Mouse (Mus musculus) brain, adult 2 months (tissue): ENCODE measurements around the gene Urm1.
"Not testable (repeated sequence)": the region's sequence is repeated elsewhere in the genome, so short reads cannot be mapped to it uniquely, and the experiment has no call there.

Experiments
- DNase-seq: peaks from one replicate; pipeline ENCODE4 v3.0.0; 2011; ENCODE audit warnings: low read depth, low spot score

Gene Urm1

DNA sequence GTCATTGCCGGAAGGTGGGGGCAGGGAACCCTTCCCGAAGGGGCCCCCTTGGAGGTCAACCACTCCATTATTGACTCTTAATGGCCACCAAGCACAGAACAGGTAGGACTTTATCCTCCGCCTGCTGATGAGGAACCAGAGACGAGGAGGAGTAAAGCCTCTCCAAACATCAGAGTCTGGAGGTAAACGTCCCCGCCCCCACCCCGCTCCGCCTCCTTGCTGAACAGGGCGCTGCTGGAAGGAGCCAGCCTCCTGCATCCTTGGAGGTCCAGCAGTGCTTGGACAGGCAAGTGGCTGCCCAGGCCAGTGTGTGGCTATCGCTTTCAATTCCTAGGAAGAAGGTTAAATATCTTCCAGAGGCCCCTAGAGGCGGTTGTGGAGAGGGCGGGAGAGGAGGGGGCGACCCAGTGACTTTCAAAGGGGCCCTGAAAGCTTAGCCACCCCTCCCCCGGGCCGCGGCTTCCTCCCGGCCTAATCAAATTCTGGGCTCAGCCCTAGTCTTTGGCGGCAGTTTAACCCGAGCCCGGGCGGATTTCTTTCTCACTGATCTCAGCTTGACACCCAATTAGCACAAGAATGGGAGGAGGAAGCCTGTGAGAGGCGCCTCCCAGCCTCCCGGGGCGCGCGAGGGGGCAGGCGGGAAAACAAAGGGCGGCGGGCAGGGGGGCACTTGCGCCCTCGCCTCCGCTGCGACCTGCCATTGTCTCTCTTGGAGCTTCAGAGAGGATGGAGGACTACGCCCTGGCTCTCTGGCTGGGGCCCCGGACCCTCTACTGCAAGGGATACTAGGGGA, at the start of gene Urm1:
TSS of gene Urm1 (plus strand) at position 51 of the 793 bp plus-strand sequence.
- peak; percentile 83 for DNase-seq

DNA sequence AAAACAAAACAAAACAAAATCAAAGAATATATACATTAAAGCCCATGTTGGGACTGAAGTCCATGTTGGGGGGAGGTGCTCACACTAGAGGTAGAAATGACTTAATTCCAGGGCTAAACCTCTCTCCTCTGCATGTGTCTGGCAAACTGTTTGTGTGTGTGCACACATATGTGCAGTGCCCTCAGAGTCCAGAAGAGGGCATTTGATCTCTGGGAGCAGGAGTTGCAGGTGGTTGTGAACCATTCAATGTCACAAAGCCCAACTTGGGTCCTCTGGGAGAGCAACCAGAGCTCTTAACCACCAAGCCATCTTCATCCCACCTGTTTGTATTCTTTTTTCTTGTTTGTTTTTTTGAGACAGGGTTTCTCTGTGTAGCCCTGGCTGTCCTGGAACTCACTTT, 49.7 kb upstream of the Urm1 start:
- no peak for DNase-seq

DNA sequence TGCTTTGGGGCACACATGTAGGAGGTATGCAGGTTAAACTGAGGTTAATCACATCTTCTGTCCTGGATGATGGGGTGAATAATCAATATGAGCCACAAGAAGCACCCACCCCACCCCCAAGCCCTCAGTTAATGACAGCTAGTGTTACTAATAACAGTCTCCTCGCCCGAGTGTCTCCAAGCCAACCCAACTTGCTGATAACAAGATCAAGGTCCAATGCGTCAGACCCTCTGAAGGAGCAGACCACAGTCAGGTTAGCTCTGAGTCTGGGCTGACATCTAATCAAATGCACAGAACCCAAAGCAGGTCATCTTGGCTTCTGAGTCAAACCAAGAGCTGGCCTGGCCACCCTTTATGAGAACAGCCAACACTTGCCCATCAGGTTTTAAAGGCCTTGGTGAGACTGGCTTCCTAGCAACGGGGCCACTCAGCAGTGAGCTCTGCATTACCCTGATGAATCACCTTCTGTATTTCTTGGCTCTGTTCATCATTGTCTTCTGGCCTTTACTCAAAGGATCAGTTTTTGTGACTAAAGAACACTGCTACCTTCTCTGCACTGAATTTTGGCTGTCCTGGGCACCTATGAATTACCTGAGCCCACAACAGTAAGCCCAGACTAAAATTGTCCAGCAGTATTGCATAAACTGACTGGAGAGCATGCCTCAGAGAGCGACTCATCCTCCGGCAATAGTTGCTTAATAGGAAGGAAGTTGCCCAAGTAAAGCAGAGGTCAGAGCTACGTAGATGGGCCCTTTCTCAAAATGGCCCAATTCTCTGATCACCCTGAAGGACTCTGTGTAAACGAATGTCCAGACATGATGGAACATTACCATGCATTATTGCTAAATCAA, 48.0 kb upstream of the Urm1 start:
- DNase-seq, result peak; percentile 8

DNA sequence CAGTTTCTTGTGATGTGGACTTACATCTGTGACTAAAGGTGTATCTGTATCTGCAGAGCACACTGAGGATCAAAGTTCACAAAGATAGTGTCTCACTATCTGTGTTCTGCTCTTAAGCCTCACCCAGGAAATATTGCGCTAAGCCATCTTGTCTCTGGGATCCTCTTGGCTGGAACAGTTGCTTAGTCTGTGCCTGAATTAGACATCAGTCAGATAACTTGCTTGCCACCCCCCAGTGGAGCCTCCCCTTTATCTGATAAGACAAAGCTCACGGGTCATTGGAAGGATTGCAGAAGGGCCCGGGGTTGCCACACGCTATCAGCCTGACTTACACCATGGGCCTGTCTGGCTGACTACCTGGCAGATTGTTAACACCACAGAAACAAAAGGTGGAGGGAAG, 46.6 kb upstream of the Urm1 start:
- no peak for DNase-seq

DNA sequence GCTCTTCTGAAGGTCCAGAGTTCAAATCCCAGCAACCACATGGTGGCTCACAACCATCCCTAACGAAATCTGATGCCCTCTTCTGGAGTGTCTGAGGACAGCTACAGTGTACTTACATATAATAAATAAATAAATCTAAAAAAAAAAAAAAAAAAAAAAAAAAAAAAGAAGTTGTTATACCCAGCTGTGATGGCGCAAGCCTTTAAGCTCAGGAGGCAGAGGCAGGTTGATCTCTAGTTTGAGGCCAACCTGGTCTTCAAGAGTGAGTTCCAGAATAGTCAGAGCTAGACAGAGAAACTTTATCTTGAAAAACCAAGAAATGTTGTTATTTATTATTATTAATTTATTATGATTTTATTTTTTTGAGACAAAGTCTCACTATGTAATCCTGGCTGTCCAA, 38.6 kb upstream of the Urm1 start:
- not testable (repeated sequence) for DNase-seq

DNA sequence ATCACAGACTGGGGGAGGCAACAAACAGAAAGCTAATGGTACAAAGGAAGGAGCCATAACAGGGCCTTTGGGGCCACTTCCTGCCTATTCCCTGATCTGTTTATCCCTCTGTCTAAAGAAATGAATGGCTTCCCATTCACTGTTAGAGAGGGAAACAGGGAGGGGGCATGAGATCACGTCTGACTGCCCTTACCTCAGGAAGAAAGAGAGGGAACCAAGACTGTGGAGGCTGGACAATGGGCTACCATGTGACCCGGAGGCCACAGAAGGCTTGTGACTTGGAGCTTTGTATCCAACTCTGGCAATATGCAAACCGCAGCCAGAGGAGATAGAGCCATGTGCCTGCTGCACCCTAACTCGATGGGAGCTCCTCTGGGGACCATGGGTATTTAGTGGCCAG, 35.6 kb upstream of the Urm1 start:
- peak; percentile 70 for DNase-seq

DNA sequence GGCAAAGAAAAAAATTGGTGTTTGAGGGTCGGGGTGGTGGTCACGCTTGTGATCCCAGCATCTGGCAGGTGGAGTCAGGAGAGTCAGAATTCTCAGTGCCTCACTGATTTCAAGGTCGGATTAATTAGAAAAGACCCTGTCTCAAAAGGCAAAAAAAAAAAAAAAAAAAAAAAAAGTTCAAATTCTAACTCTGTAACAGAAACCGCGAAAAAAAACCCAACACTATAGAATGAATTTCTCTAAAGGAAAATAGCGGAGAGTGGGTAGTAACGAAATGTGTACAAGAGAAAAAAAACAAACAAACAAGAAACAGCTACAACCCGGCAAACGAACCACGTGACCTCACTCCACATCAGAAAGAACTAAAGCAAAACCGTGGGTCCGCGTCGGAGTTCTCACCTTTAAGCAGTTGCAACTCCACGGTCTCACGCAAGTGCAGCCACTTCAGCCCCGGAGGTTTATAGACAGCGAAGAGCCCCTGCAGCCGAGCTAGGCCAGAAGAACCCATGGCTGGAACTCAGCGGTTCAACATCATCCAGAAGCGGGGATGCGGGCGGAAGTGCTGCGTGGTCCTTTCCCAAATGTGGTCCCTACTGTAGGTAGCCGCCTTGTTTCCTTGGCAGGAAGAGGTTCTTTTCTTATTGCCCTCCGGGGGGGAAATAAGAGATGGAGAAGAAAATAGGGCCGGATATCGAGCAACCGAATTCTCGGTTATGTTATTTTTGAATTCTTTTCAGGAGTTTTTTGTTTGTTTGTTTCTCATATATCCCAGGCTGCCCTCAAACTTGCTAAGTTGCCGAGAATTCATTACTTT, 32.6 kb upstream of the Urm1 start, which contains the start of gene Coq4:
TSS of gene Coq4 (plus strand) at position 390 of the 814 bp plus-strand sequence.
- DNase-seq, result peak; percentile 98

DNA sequence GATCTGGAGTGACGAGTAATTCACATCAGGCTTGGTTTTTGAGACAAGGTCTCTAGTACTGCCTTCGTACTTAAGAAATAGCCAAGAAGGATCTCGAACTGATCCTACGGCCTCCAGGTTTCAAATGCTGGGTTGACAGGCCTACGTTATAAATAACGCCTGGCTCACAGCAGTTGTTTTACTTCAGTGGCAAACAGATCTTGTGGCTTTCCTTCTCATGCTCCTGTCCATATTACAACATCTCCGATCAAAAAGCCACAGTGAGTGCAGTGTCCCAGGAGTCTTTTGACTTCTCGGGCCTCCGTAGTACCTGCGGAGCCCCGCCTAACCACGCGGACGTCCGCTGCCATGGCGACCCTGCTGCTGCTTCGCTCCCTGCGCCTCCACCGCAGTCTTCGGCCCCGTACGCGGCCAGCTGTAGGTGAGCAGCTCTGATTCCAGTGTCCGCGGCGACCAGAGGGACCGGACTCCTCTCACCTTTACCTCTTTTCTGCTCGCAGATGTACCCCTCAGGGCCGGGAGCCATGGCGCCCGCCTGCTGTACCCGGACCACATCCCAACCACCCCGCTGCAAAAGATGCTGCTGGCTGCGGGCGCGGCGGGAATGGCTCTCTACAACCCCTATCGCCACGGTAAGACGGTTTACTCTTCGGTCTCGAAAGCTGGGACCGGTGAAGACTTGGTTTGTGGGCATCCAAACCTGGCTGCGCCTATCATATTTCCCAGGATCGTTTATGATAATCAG, 31.8 kb upstream of the Urm1 start, which contains the start of gene Trub2:
TSS of gene Trub2 (minus strand) at position 566 of the 745 bp plus-strand sequence.
- peak; percentile 94 for DNase-seq

DNA sequence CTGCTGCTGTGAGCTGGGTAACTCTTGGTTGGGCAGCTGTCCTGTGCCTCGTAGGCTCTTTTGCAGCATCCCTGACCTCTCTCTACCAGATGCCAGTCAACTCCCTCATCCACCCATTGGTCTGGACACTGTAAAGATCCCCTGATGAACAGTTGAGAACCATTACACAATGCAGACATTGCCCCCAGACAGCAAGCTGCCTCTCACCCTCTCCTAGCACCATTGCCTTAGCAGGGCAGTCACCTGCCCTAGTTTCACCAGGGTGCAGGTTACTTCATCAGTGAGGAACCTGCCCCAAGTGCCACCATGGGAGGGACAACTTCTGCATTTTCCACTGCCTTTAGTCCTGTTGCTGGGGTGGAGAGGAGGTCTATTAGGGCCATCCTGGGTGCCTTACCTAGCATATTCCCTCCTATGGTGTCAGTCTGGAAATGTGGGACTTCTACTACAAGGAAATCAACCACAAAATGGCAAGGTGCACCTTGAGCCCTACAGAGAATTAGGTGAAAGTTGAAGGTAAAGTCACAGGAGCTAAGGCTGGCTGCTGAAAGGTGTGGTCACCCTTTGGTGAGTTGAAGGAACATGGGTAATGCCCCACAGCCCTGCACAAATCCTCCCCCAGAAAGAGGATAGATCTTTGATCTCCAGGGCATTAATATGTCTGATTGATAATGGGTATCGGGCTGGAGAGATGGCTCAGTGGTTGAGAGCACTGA, 26.9 kb upstream of the Urm1 start:
- DNase-seq, result no peak

DNA sequence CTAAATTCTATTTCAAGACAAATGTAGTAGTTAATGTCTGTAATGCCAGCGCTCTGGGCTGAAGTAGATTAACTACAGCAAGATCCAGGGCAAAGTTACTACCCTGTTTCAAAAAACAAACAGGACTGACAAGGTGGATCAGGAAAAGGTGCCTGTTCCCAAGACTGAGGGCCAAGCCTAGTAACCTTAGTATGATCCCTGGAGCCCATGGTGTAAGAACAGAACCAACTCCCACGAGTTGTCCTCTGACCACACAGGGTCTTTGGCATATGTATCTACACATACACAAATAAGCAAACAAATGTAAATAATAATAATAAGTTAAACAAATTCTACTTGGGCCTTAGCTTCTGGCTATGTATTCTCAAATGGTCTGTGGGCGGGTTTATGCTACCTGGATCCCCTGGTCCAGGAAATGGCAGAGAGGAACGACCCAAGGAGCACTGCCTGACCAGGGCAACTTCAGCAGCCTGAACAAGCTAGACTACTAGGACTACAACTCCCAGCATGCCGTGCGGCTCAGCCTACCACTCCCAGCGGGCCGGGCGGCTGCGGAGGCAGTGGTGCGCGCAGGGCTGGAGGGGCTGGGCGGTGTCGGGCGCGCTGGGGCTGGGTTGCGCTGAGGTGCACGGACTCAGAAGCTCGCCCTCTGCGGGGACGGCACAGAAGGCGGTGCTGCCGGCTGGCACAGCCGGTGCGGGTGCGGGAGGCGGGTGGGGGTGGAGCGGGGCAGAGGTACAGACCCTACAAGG, 17.6 kb upstream of the Urm1 start, which contains the start of gene Slc27a4:
TSS of gene Slc27a4 (plus strand) at position 560 of the 752 bp plus-strand sequence.
- peak; percentile 97 for DNase-seq

DNA sequence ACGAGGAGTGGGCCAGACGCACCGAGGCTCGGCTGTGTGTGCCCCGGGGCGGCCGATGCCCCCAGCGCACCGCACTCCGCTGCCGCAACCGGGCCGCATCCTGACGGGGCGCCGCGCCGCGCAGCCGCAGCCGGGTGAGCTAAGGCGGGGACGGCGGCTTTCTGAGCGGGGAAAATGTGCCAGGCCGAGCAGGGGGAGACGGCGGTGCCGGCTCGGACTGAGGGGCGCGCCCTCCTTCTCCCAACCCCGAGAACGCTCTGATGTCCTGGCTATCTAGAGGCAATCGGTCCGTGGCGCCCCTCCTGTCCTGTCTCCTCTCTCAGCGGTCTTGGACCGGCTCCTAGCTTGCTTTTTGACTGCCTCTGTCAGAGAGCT, 17.1 kb upstream of the Urm1 start:
- DNase-seq, result no peak

DNA sequence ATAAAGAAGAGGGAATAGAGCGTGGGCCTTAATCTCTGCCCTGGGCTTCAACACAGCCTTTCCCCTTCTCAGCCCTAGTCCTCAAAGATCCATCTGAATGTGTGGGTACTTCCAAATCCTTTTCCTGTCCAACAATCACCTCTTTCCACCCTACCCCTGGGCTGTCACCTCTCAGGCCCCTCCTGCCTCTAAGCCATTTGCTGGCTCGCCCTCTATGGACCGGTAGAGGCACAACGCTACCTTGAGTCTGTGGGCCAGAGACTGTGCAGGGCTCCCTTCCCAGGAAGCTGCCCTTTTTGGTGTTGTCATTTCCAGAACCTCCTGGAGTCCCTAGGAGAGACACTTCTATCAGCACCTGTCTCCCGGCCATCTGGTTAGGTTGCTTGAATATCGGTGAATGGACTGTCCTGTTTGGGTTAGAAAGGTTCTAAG, 16.5 kb upstream of the Urm1 start:
- DNase-seq, result peak; percentile 68

DNA sequence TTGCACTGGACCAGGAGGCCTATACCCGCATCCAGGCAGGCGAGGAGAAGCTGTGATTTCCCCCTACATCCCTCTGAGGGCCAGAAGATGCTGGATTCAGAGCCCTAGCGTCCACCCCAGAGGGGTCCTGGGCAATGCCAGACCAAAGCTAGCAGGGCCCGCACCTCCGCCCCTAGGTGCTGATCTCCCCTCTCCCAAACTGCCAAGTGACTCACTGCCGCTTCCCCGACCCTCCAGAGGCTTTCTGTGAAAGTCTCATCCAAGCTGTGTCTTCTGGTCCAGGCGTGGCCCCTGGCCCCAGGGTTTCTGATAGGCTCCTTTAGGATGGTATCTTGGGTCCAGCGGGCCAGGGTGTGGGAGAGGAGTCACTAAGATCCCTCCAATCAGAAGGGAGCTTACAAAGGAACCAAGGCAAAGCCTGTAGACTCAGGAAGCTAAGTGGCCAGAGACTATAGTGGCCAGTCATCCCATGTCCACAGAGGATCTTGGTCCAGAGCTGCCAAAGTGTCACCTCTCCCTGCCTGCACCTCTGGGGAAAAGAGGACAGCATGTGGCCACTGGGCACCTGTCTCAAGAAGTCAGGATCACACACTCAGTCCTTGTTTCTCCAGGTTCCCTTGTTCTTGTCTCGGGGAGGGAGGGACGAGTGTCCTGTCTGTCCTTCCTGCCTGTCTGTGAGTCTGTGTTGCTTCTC, 4.0 kb upstream of the Urm1 start:
- no peak for DNase-seq

DNA sequence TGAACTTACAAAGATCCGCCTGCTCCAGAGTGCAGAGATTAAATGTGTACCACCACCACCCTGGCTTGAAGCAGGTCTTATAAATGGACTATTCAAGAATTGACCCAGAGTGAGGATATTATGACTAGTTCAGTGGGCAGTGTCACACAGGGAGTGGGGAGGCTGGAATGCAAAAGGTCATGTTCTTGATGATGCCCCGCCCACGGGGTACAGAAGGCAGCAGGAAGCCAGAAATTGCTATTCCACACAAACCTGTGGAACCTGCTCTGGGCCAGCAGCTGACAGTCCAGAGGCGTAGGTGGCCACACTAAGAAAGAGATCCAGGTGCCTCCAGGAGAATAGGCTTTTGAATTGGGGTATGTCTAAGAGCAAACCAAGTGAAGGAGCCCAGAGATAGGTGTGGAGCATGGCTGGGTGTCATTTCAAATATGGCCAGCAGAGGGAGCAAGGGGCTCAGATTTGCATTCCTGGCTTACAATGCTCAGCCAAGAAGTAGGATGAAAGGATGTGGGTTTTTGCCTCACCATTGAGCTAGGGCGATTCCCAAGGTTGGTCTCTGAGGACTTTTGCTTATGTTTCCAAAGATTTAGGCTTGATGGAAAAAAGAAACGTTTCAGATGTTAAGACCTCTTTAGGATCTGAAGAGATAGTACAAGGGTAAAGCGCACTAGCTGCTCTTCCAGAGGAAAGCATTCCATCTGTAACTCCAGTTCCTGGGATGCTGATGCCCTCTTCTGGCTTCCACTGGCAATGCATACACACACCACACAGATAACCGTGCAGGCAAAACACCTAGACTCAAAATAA, 2.2 kb upstream of the Urm1 start:
- DNase-seq, result peak; percentile 93

DNA sequence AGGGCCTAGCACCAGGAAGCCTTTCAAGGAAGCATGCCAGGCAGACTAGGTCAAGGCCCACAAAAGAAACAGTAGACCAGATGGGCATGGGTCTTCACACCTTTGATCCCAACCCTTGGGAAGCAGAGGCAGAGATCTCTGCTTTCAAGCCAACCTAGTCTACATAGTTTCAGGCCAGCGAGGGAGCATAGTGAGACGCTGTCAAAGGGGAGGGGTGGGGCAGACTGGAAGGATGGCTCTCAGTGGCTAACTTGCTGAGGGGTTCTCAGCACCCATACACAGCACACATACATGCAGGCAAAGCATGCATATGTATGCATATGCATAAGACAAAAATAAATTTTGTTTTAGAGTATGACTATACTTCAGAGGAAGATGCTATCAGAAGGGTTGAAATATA, 512 bp upstream of the Urm1 start:
- DNase-seq, result no peak

DNA sequence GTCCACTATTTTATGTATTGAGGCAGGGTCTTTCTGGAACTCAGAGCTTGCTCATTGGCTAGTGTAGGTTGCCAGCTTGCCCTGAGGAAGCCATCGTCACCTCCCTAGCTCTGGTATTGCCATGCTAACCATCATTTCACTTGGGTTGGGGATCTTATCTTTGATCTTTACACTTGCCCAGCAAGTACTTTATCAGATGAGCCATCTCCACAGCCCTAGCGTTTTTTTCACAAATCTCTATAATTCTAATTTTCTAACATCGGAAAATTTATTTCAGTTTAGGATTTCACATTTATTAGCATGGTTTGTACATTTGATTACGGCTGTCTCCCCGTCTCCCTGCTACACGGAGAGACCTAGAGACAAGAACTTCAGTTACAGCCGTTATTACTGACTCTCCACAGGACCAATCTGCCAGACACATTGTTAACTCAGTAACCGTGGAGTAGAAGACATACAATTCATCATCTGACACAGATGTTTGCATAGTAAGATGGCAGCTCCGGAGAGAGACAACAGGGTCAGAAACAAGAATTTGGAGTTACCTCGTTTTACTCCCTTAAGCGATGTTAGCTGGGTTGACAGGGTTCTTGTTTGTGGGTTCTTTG, 6.5 kb downstream of the Urm1 start:
- DNase-seq, result no peak

DNA sequence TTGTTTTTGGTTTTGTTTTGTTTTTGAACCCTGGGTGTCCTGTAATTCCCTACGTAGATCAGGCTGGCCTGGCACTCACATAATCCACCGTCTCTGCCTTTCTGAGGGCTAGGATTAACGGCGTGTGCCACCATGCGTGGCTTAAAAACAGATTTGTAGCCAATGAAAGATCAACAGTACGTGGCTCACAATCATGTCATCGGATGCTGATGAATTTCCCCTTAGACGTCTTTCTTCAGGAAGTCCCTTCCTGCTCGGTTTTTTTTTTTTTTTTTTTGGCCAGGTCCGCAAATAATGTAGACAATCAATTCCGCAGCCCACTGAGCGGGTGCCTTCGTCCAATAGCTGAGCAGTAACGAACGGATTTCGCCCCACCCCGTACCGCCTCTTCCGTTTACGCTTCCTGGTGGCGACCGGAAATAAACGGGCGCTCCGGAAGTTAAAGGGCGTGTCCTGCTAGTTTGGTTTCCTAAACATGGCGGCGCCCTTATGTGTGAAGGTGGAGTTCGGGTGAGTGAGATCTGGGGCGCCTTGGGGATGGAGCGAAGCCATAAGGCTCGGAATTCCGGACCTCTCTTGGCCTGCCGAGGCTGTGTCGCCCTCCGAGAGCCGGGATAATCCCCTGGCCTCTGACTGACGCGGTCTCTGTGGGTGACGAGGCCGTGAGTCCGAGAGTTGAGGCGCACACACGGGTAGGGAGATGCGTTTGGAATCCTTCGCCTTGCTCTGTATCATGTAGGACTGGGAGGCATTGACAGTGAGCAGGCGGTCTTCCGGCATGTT, 7.2 kb downstream of the Urm1 start:
- DNase-seq, result peak; percentile 99
